Mouse (Mus musculus): ENCODE measurements around the gene Tmem198b. TPM values are rescaled to one million over a fixed set of nuclear protein-coding genes. Genes with fewer than 3 reads are reported as not detected.
A peak's percentile ranks its signal among the peaks of the same experiment; 100 is the strongest.

The Tmem198b gene
- polyA plus RNA-seq, 1 experiment from 2014 or later, result 22.1 TPM

- Histone ChIP-seq H3K27ac (replicated peaks) (no peak overlapping the region), H3K4me3 (peak overlapping the region; percentile 72; the same call in 1 of the 2 replicates), H3K4me1 (peaks cover 23% of the 10 kb centered on the region), H3K36me3 (peaks cover 61% of the 10 kb centered on the region), H3K9me3 (replicated peaks) (no peaks in the 10 kb centered on the region), H3K27me3 (ENCODE audit: low read depth, poor library complexity, severe bottlenecking) (no peaks in the 10 kb centered on the region)
- 92% methylated on average over 4 of the region's 4 CpGs for WGBS
- DNase-seq (ENCODE audit: low spot score), result no peak
These were observed 16.0 kb upstream of the Tmem198b start for GRCm38 (mm10) chr10:128820217-128820616.

DNA sequence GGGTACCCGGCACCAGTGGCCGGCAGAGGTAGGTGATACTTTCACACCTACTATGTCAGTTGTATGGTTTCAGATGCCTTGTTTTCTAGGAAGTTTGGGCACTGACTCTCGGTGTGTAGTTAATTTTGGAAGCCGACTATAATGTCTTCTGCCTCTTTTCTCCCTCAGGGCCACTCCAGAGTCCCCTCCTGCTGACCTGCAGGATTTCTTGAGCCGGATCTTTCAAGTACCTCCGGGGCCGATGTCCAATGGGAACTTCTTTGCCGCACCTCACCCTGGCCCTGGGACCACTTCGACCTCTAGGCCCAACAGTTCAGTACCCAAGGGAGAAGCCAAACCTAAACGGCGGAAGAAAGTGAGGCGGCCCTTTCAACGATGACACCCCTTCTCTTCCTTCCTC lies 12.9 kb upstream of the Tmem198b start, which contains the start of gene Sarnp:
TSS of gene Sarnp (plus strand) at position 301 of the 400 bp plus-strand sequence.
- no peaks in the 10 kb centered on the region for H3K9me3 ChIP-seq (replicated peaks)
- WGBS, result 97% methylated on average over 13 of the region's 13 CpGs
- DNase-seq (ENCODE audit: low spot score), result no peak
- H3K36me3 ChIP-seq, result peaks cover 75% of the 10 kb centered on the region
- peaks cover 10% of the 10 kb centered on the region for H3K4me1 ChIP-seq
- no peak within 1 kb of the TSS for H3K4me3 ChIP-seq
- H3K27ac ChIP-seq (replicated peaks), result no peak within 1 kb of the TSS
- H3K27me3 ChIP-seq (ENCODE audit: low read depth, poor library complexity, severe bottlenecking), result no peaks in the 10 kb centered on the region

DNA sequence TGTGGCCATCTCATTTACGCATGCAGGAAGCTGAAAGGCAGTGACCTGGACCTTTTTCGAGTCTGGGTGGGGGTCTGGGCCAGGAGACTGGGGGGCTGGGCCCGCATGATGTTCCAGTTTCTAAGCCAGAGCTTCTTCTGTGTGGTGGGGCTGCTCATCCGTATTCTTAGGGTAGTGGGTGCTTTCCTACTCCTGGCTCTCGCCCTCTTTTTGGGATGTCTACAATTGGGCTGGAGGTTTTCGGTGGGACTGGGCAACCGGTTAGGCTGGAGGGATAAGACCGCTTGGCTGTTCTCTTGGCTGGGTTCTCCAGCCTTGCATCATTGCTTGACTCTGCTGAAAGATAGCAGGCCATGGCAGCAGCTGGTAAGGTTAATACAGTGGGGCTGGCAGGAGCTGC lies 2.8 kb upstream of the Tmem198b start:
- Histone ChIP-seq H3K9me3 (replicated peaks) (no peaks in the 10 kb centered on the region), H3K4me1 (peaks cover 60% of the 10 kb centered on the region), H3K27ac (replicated peaks) (no peak overlapping the region), H3K4me3 (peak overlapping the region; percentile 88), H3K27me3 (ENCODE audit: low read depth, poor library complexity, severe bottlenecking) (no peaks in the 10 kb centered on the region), H3K36me3 (peaks cover 45% of the 10 kb centered on the region)
- DNase-seq (ENCODE audit: low spot score), result no peak
- WGBS, result 96% methylated on average over 8 of the region's 8 CpGs

GRCm38 (mm10) chr10:128806086-128806485 lies 1.9 kb upstream of the Tmem198b start:
- Histone ChIP-seq H3K27ac (replicated peaks) (peak overlapping the region; percentile 97), H3K36me3 (peaks cover 53% of the 10 kb centered on the region), H3K27me3 (ENCODE audit: low read depth, poor library complexity, severe bottlenecking) (no peaks in the 10 kb centered on the region), H3K4me1 (peaks cover 60% of the 10 kb centered on the region), H3K9me3 (replicated peaks) (no peaks in the 10 kb centered on the region), H3K4me3 (peak overlapping the region; percentile 88)
- no peak for DNase-seq (ENCODE audit: low spot score)
- 66% methylated on average over 6 of the region's 6 CpGs for WGBS

GRCm38 (mm10) chr10:128805092-128806000 lies 1.2 kb upstream of the Tmem198b start:
- WGBS, result under 1% methylated on average over 70 of the region's 70 CpGs
- peak; percentile 99 for DNase-seq (ENCODE audit: low spot score)
- H3K36me3 ChIP-seq, result peaks cover 59% of the 10 kb centered on the region
- peaks cover 60% of the 10 kb centered on the region for H3K4me1 ChIP-seq
- no peaks in the 10 kb centered on the region for H3K27me3 ChIP-seq (ENCODE audit: low read depth, poor library complexity, severe bottlenecking)
- peak overlapping the region; percentile 97 for H3K27ac ChIP-seq (replicated peaks)
- H3K4me3 ChIP-seq, result peak overlapping the region; percentile 88
- H3K9me3 ChIP-seq (replicated peaks), result no peaks in the 10 kb centered on the region

DNA sequence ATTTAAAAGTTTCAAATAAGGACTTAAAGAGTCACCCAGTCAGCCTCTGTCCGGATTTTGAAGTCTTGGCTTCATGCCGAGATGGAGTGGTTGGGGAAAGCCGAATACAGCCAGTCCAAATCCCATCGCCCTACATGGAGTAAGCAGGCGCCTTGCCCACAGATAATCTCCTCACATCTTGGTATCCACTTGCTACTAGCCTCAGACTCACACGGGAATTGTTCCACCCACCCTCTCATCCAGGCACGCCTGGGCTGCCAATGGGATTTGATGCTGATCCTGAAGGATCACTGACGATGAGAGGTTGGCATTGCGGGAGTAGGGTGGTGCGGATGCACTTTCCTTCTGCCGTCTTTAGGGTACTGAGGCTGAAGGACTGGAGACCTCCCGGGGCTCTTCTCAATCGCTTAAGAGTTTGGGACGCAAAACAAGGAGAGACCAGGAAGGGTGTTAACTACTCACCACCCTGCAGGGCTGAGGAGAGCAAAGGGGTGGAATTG lies 349 bp downstream of the Tmem198b start, which contains the start of gene Dnajc14:
TSS of gene Dnajc14 (plus strand) at position 292 of the 500 bp plus-strand sequence.
- H3K4me1 ChIP-seq, result peaks cover 51% of the 10 kb centered on the region
- H3K4me3 ChIP-seq, result peak within 1 kb of the TSS; percentile 88
- H3K27me3 ChIP-seq (ENCODE audit: low read depth, poor library complexity, severe bottlenecking), result no peaks in the 10 kb centered on the region
- under 1% methylated on average over 14 of the region's 14 CpGs for WGBS
- peak within 1 kb of the TSS; percentile 97 for H3K27ac ChIP-seq (replicated peaks)
- DNase-seq (ENCODE audit: low spot score), result no peak
- no peaks in the 10 kb centered on the region for H3K9me3 ChIP-seq (replicated peaks)
- peaks cover 60% of the 10 kb centered on the region for H3K36me3 ChIP-seq

DNA sequence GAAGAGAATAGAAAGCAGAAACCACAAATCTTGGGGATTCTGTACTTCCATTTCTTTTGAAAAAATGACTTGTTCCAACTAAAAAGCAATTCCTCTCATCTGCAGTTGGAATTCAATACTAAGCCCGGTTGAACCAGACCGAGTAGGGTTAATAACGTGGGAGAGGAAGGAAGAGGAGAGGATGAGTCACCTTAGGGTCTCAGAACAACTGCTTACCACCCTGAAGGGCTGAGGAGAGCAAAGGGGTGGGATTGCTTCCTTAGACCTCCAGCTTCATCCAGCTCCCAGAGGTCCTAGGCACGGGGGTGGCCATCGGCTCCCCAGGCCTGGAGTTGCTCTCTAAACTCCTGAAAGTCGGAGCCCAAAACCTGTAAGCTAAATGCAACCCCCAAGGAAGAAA lies 809 bp downstream of the Tmem198b start:
- no peaks in the 10 kb centered on the region for H3K9me3 ChIP-seq (replicated peaks)
- H3K27ac ChIP-seq (replicated peaks), result peak overlapping the region; percentile 97
- 16% methylated on average over 6 of the region's 6 CpGs for WGBS
- H3K4me3 ChIP-seq, result peak overlapping the region; percentile 88
- no peaks in the 10 kb centered on the region for H3K27me3 ChIP-seq (ENCODE audit: low read depth, poor library complexity, severe bottlenecking)
- H3K4me1 ChIP-seq, result peaks cover 46% of the 10 kb centered on the region
- DNase-seq (ENCODE audit: low spot score), result no peak
- peaks cover 60% of the 10 kb centered on the region for H3K36me3 ChIP-seq

DNA sequence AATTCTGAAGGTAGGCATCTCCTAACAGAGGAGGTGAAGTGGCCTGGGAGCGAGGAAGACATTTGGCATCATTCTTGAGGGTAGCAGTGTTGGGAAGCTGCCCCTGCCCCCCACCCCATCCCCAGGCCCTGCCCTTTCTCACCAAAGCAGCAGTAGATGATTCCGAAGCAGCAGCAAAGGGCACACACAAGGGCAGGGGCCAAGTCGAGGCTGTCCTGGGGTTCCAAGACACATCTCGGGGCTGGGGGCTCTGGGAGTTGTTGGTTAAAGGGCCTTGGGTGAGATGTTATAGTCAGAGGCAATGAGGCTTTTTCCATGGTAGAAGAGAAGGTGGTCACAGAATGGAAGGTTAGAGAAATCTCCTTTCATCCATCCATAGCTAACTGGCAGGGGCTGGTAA lies 1.2 kb downstream of the Tmem198b start:
- peak overlapping the region; percentile 97 for H3K27ac ChIP-seq (replicated peaks)
- DNase-seq (ENCODE audit: low spot score), result no peak
- 61% methylated on average over 4 of the region's 4 CpGs for WGBS
- H3K27me3 ChIP-seq (ENCODE audit: low read depth, poor library complexity, severe bottlenecking), result no peaks in the 10 kb centered on the region
- peaks cover 42% of the 10 kb centered on the region for H3K4me1 ChIP-seq
- H3K4me3 ChIP-seq, result peak overlapping the region; percentile 88
- no peaks in the 10 kb centered on the region for H3K9me3 ChIP-seq (replicated peaks)
- H3K36me3 ChIP-seq, result peaks cover 59% of the 10 kb centered on the region

- no peak for DNase-seq (ENCODE audit: low spot score)
- H3K4me1 ChIP-seq, result peaks cover 33% of the 10 kb centered on the region
- 82% methylated on average over 16 of the region's 16 CpGs for WGBS
- no peaks in the 10 kb centered on the region for H3K27me3 ChIP-seq (ENCODE audit: low read depth, poor library complexity, severe bottlenecking)
- H3K9me3 ChIP-seq (replicated peaks), result no peaks in the 10 kb centered on the region
- no peak overlapping the region for H3K27ac ChIP-seq (replicated peaks)
- H3K36me3 ChIP-seq, result peaks cover 54% of the 10 kb centered on the region
- no peak overlapping the region; the same call in 1 of the 2 replicates for H3K4me3 ChIP-seq
These were observed 2.1 kb downstream of the Tmem198b start for GRCm38 (mm10) chr10:128801981-128802495.

DNA sequence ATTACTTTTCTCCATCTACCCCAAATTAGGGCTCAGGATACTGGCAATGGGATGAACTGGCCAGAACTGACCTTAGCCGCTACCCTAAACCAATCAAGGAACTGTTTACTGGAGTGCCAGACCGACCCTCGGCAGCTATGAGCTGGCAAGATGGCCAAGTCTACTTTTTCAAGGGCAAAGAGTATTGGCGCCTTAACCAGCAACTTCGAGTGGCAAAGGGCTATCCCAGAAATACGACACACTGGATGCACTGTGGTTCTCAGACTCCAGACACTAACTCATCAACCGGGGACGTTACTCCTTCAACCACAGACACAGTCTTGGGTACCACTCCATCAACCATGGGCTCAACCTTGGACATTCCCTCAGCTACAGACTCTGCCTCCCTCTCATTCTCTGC lies 5.5 kb downstream of the Tmem198b start:
- H3K27ac ChIP-seq (replicated peaks), result no peak overlapping the region
- H3K9me3 ChIP-seq (replicated peaks), result no peaks in the 10 kb centered on the region
- H3K4me1 ChIP-seq, result peaks cover 14% of the 10 kb centered on the region
- DNase-seq (ENCODE audit: low spot score), result no peak
- peaks cover 46% of the 10 kb centered on the region for H3K36me3 ChIP-seq
- 93% methylated on average over 8 of the region's 8 CpGs for WGBS
- H3K27me3 ChIP-seq (ENCODE audit: low read depth, poor library complexity, severe bottlenecking), result no peaks in the 10 kb centered on the region
- H3K4me3 ChIP-seq, result no peak overlapping the region

DNA sequence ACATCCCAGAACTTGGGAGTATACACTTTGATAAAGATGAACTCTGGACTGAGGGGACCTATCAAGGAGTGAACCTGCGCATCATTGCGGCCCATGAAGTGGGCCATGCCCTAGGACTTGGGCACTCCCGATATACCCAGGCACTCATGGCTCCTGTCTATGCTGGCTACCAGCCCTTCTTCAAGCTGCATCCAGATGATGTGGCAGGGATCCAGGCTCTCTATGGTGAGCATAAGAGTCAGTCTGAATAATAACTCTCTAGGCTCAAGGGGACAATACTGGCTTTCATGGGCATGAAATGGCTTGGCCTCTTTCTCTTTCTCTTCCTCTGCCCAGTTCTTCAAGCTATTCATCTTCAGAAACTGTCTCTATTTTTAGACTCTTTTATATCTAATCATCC lies 8.6 kb downstream of the Tmem198b start:
- Histone ChIP-seq H3K27ac (replicated peaks) (no peak overlapping the region), H3K4me1 (peaks cover 4% of the 10 kb centered on the region), H3K36me3 (peaks cover 30% of the 10 kb centered on the region), H3K9me3 (replicated peaks) (no peaks in the 10 kb centered on the region), H3K4me3 (no peak overlapping the region), H3K27me3 (ENCODE audit: low read depth, poor library complexity, severe bottlenecking) (no peaks in the 10 kb centered on the region)
- no peak for DNase-seq (ENCODE audit: low spot score)
- WGBS, result 92% methylated on average over 3 of the region's 3 CpGs

- DNase-seq (ENCODE audit: low spot score), result no peak
- Histone ChIP-seq H3K27ac (replicated peaks) (no peak overlapping the region), H3K4me3 (no peak overlapping the region), H3K4me1 (peaks cover 7% of the 10 kb centered on the region), H3K36me3 (peaks cover 18% of the 10 kb centered on the region), H3K27me3 (ENCODE audit: low read depth, poor library complexity, severe bottlenecking) (no peaks in the 10 kb centered on the region), H3K9me3 (replicated peaks) (no peaks in the 10 kb centered on the region)
- WGBS, result 94% methylated on average over 5 of the region's 5 CpGs
These were observed 9.8 kb downstream of the Tmem198b start for GRCm38 (mm10) chr10:128794391-128794790.

DNA sequence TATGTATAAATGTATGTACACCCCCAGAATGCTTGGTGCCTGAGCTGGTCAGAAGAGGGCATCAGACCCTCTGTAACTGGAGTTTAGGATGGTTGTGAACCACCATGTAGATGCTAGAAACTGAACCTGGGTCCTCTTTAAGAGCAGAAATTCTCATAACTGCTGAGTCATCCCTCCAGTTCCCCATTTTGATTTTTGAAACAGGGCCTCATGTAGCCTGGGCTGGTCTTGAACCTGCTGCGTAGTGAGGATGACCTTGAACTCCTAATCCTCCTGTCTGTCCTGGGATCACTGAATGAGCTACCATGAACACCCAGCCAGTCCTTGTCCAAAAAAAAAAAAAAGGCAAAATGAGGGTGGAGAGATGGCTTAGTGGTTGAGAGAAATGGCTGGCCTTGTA lies 10.9 kb downstream of the Tmem198b start:
- 93% methylated on average over 1 of the region's 1 CpGs for WGBS
- Histone ChIP-seq H3K27me3 (ENCODE audit: low read depth, poor library complexity, severe bottlenecking) (no peaks in the 10 kb centered on the region), H3K9me3 (replicated peaks) (no peaks in the 10 kb centered on the region), H3K4me3 (no peak overlapping the region), H3K27ac (replicated peaks) (no peak overlapping the region), H3K36me3 (peaks cover 7% of the 10 kb centered on the region; the same call in 1 of the 2 replicates), H3K4me1 (peaks cover 7% of the 10 kb centered on the region)
- DNase-seq (ENCODE audit: low spot score), result no peak
